Mouse (Mus musculus) C2C12 (cell line): Measurements from ENCODE around the gene Rex1bd.

Experiments
- CTCF ChIP-seq: IDR thresholded peaks from one replicate; pipeline ENCODE4 v1.5.1; 2011; ENCODE audit not compliant: control insufficient read depth, insufficient read depth, insufficient read length
- FOSL1 ChIP-seq: IDR thresholded peaks from one replicate; pipeline ENCODE4 v1.8.0; 2011; ENCODE audit warnings: mild to moderate bottlenecking, low read length; ENCODE audit not compliant: poor library complexity, insufficient read depth, severe bottlenecking
- MAX ChIP-seq: IDR thresholded peaks from one replicate; pipeline ENCODE4 v1.6.1; 2011; ENCODE audit warnings: mild to moderate bottlenecking, control low read depth
- USF1 ChIP-seq: IDR thresholded peaks from one replicate; pipeline ENCODE4 v1.6.1; 2011; ENCODE audit warnings: low read depth, mild to moderate bottlenecking, control low read depth, moderate library complexity

- TF ChIP-seq CTCF (no peak), USF1 (no peak), FOSL1 (no peak), MAX (no peak)
Measured at GRCm38 (mm10) chr8:70513441-70513840, 6.9 kb upstream of the Rex1bd start.
